Mouse (Mus musculus) neural tube, embryonic 11.5 days (tissue): ENCODE measurements around the gene Muc13. TPM values are rescaled to one million over a fixed set of nuclear protein-coding genes. Genes with fewer than 3 reads are reported as not detected.

Experiments used
- ATAC-seq: fragments of 200-750 bp; cut with Nextera tagmentation; 2 replicates; pipeline ENCODE4 v1.8.0; 2017; ENCODE audit warnings: moderate number of reproducible peaks, mild to moderate bottlenecking, moderate TSS enrichment, moderate library complexity; ENCODE audit not compliant: insufficient read depth, low FRiP score, low TSS enrichment
- DNase-seq: peaks from one replicate; pipeline ENCODE4 v3.0.0-alpha.2; 2015; ENCODE audit warnings: low spot score
- H3K27ac ChIP-seq: fragments of 300-500 bp; sonication (generic); 2 replicates; pipeline ENCODE4 v1.5.1; 2014; ENCODE audit warnings: low read depth, mild to moderate bottlenecking, low read length
- H3K27me3 ChIP-seq: fragments of 300-500 bp; sonication (generic); 2 replicates; pipeline ENCODE4 v1.6.1; 2014; ENCODE audit warnings: mild to moderate bottlenecking, low read length, mixed read lengths; ENCODE audit not compliant: control insufficient read depth, insufficient read depth
- H3K36me3 ChIP-seq: fragments of 300-500 bp; sonication (generic); 2 replicates; pipeline ENCODE4 v1.6.1; 2014; ENCODE audit warnings: mild to moderate bottlenecking, low read length, moderate library complexity, mixed read lengths; ENCODE audit not compliant: control insufficient read depth, insufficient read depth
- H3K4me1 ChIP-seq: fragments of 300-500 bp; sonication (generic); 2 replicates; pipeline ENCODE4 v1.6.1; 2014; ENCODE audit warnings: low read length, mixed read lengths; ENCODE audit not compliant: control insufficient read depth, insufficient read depth
- H3K4me2 ChIP-seq: fragments of 300-500 bp; sonication (generic); 2 replicates; pipeline ENCODE4 v1.6.1; 2014; ENCODE audit warnings: low read depth, mild to moderate bottlenecking, moderate library complexity
- H3K4me3 ChIP-seq: fragments of 300-500 bp; sonication (generic); 2 replicates; pipeline ENCODE4 v1.5.1; 2014; ENCODE audit warnings: low read depth, low read length
- H3K9ac ChIP-seq: fragments of 300-500 bp; sonication (generic); 2 replicates; pipeline ENCODE4 v1.6.1; 2014; ENCODE audit warnings: mild to moderate bottlenecking, low read length
- H3K9me3 ChIP-seq: fragments of 300-500 bp; sonication (generic); 2 replicates; pipeline ENCODE4 v1.6.1; 2016; ENCODE audit warnings: low read length; ENCODE audit not compliant: control insufficient read depth
- WGBS: fragments of 180-500 bp; shearing (Covaris S2); extraction: QIAGEN DNeasy Blood & Tissue Kit; methylation state at CpG from one replicate; pipeline ENCODE4 v1.1.7; 2014; 5-methylcytosine and 5-hydroxymethylcytosine counted together
- polyA plus RNA-seq: library from polyadenylated mRNA; unstranded; fragments of >200 nt; fragmentation: Nextera tagmentation; extraction: Ambion mirVana; gene quantifications from 2 replicates; pipeline ENCODE4 v1.2.1, GENCODE M21; 2014

The Muc13 gene
- polyA plus RNA-seq, 1 experiment from 2014 or later: 0.23 TPM

GRCm38 (mm10) chr16:33859988-33860700 lies 66.3 kb downstream of the Muc13 start:
- H3K9me3 ChIP-seq: no peaks in the 10 kb centered on the region
- H3K27ac ChIP-seq: no peak overlapping the region

GRCm38 (mm10) chr16:33862406-33862805 lies 68.6 kb downstream of the Muc13 start:
- WGBS: 78% methylated on average over 4 of the region's 4 CpGs
- DNase-seq (no peak), ATAC-seq (no peak)
- Histone ChIP-seq H3K4me1 (no peaks in the 10 kb centered on the region), H3K4me3 (no peak overlapping the region), H3K9me3 (no peaks in the 10 kb centered on the region), H3K9ac (no peak overlapping the region), H3K27me3 (no peaks in the 10 kb centered on the region), H3K4me2 (no peak overlapping the region), H3K36me3 (no peaks in the 10 kb centered on the region), H3K27ac (no peak overlapping the region)

More at GRCm38 (mm10) chr16:33859988-33860700, 66.3 kb downstream of the Muc13 start:
- Histone ChIP-seq H3K4me2 (peak overlapping the region; percentile 21; the same call in 1 of the 2 replicates), H3K27me3 (no peaks in the 10 kb centered on the region), H3K9ac (no peak overlapping the region), H3K36me3 (no peaks in the 10 kb centered on the region), H3K4me1 (no peaks in the 10 kb centered on the region), H3K4me3 (no peak overlapping the region)
- ATAC-seq (no peak), DNase-seq (peak; percentile 27)
- 51% methylated on average over 14 of the region's 14 CpGs for WGBS

DNA sequence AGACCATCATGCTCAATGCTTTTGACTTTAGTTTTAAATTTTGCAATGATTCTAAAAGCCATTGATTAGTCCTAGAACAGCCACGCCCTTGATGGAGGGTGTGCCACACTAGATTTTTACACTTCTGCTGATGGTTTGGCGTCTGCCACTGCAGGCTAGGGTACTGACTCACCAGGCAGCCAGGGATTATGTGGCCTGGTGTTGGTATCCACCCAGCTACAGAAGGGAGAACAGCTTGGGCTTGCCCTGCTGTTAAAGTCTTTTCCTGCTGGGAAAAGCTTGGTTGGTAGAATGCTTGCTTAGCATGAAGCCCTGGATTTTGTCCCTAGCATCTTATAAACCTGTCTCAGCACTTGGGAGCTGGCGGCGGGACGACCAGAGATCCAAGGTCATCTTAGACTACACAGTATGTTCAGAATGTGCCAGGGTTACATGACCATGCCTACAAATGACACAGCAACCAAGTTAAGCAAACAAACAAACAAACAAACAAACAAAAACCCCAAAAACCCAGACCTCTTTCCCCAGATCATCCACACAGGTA lies 69.4 kb downstream of the Muc13 start:
- H3K9ac ChIP-seq: no peak overlapping the region
- no peaks in the 10 kb centered on the region for H3K36me3 ChIP-seq
- no peak overlapping the region for H3K4me3 ChIP-seq
- H3K27ac ChIP-seq: no peak overlapping the region
- no peak for ATAC-seq
- no peaks in the 10 kb centered on the region for H3K27me3 ChIP-seq
- H3K4me1 ChIP-seq: no peaks in the 10 kb centered on the region
- WGBS: 83% methylated on average over 5 of the region's 5 CpGs
- H3K9me3 ChIP-seq: no peaks in the 10 kb centered on the region
- no peak for DNase-seq
- H3K4me2 ChIP-seq: no peak overlapping the region

Other genes starting within 250 kb of the Muc13 start
- 21.9 and 22.4 TPM in 2 replicates for gene Heg1, start 109.7 kb upstream of the Muc13 start, polyA plus RNA-seq
- 31.5 and 32.4 TPM in 2 replicates for gene Itgb5, start 35.6 kb downstream of the Muc13 start, polyA plus RNA-seq
- 65.7 and 66.5 TPM in 2 replicates for gene Umps, start 173.0 kb downstream of the Muc13 start, polyA plus RNA-seq